Mouse (Mus musculus) lung, embryonic 16.5 days (tissue): Measurements from ENCODE around the gene Ttc39d. TPM values are rescaled to one million over a fixed set of nuclear protein-coding genes. Genes with fewer than 3 reads are reported as not detected.
"Not testable (repeated sequence)": the region's sequence is repeated elsewhere in the genome, so short reads cannot be mapped to it uniquely, and the experiment has no call there.

Experiments used
- ATAC-seq: fragments of 200-750 bp; cut with Nextera tagmentation; 2 replicates; pipeline ENCODE4 v1.8.0; 2017; ENCODE audit warnings: low read depth, mild to moderate bottlenecking, moderate library complexity
- H3K27ac ChIP-seq: fragments of 300-500 bp; sonication (generic); 2 replicates; pipeline ENCODE4 v1.5.1; 2014; ENCODE audit warnings: mild to moderate bottlenecking, control low read depth, low read length
- H3K27me3 ChIP-seq: fragments of 300-500 bp; sonication (generic); 2 replicates; pipeline ENCODE4 v1.6.1; 2014; ENCODE audit warnings: low read depth, low read length, mixed read lengths; ENCODE audit not compliant: control insufficient read depth, insufficient read depth
- H3K36me3 ChIP-seq: fragments of 300-500 bp; sonication (generic); 2 replicates; pipeline ENCODE4 v1.6.1; 2014; ENCODE audit warnings: low read length; ENCODE audit not compliant: control insufficient read depth, insufficient read depth
- H3K4me1 ChIP-seq: fragments of 300-500 bp; sonication (generic); replicated peaks from 2 replicates; pipeline ENCODE4 v1.6.1; 2014; ENCODE audit warnings: low read length, mixed read lengths; ENCODE audit not compliant: control insufficient read depth, insufficient read depth
- H3K4me2 ChIP-seq: fragments of 300-500 bp; sonication (generic); 2 replicates; pipeline ENCODE4 v1.6.1; 2014; ENCODE audit warnings: low read depth, low read length, control low read depth
- H3K4me3 ChIP-seq: fragments of 300-500 bp; sonication (generic); 2 replicates; pipeline ENCODE4 v1.5.1; 2014; ENCODE audit warnings: mild to moderate bottlenecking, low read length, control low read depth
- H3K9ac ChIP-seq: fragments of 300-500 bp; sonication (generic); 2 replicates; pipeline ENCODE4 v1.6.1; 2014; ENCODE audit warnings: low read length, control low read depth
- H3K9me3 ChIP-seq: fragments of 300-500 bp; sonication (generic); 2 replicates; pipeline ENCODE4 v1.6.1; 2016; ENCODE audit warnings: low read length; ENCODE audit not compliant: control insufficient read depth
- WGBS: fragments of 180-500 bp; shearing (Covaris S2); extraction: QIAGEN DNeasy Blood & Tissue Kit; methylation state at CpG from one replicate; pipeline ENCODE4 v1.1.7; 2014; 5-methylcytosine and 5-hydroxymethylcytosine counted together
- polyA plus RNA-seq: library from polyadenylated mRNA; unstranded; fragments of >200 nt; fragmentation: Nextera tagmentation; extraction: Ambion mirVana; gene quantifications from 2 replicates; pipeline ENCODE4 v1.2.1, GENCODE M21; 2015

Ttc39d gene
- polyA plus RNA-seq, 1 experiment from 2014 or later = 0.24 TPM

DNA sequence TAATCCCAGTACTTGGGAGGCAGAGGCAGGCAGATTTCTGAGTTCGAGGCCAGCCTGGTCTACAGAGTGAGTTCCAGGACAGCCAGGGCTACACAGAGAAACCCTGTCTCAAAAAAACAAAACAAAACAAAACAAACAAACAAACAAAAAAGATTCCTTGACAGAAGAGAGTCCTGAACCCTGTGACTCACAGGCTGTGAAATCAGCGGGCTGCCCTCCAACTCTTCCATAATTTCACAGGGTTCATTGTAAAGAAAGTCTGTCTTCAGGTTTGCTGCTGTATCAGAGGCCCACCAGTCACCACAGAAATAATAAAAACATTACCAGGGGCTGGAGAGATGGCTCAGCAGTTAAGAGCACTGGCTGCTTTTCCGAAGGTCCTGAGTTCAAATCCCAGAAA is 28.4 kb upstream of the Ttc39d start:
- H3K27ac ChIP-seq, H3K27me3 ChIP-seq, H3K4me3 ChIP-seq, H3K4me2 ChIP-seq, ATAC-seq, H3K4me1 ChIP-seq, H3K36me3 ChIP-seq, H3K9me3 ChIP-seq, H3K9ac ChIP-seq: not testable (repeated sequence)
- WGBS = 95% methylated on average over 3 of the region's 3 CpGs

DNA sequence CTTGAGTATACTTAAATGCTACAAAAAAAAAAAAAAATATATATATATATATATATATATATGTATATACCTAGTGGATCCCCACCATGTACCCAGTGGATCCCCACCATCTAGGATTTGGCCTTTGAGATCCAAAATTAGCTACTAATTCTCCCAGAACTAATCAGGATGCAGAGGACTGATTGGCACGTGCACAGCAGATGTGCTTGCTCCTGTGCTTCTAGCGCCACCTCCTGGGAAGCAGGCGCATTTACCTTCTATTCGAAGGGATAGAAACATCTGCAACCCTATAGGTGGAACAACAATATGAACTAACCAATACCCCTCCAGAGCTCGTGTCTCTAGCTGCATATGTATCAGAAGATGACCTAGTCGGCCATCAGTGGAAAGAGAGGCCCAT is 27.3 kb upstream of the Ttc39d start:
- WGBS = 2% methylated on average over 6 of the region's 6 CpGs
- H3K27ac ChIP-seq = no peak overlapping the region
- no peak overlapping the region for H3K4me3 ChIP-seq
- no peak overlapping the region for H3K9ac ChIP-seq
- H3K4me1 ChIP-seq = peaks cover 3% of the 10 kb centered on the region; the same call in 1 of the 2 replicates
- H3K27me3 ChIP-seq = no peaks in the 10 kb centered on the region
- H3K36me3 ChIP-seq = no peaks in the 10 kb centered on the region
- no peaks in the 10 kb centered on the region for H3K9me3 ChIP-seq
- peak; percentile 76 for ATAC-seq
- H3K4me2 ChIP-seq = no peak overlapping the region

DNA sequence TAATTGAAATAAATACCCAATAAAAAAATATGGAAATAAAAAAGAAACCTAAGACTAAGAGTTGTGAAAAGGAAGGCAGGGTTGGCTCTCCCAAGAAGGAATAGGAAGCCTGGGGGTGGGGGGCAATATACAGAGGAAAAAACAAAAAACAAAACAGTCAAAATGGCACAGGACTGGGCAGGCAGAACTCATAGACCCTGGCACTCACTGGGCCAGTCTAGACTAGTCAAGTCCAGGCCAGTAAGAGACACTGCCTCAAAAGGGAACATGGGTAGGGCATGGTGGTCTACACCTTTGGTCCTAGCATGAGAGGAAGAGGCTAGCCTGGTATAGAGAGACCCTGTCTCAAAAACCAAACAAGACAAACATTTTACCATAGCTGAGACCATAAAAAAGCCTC is 26.8 kb upstream of the Ttc39d start:
- H3K4me1 ChIP-seq = no peaks in the 10 kb centered on the region
- H3K36me3 ChIP-seq = no peaks in the 10 kb centered on the region
- H3K4me3 ChIP-seq = no peak overlapping the region
- H3K9me3 ChIP-seq = no peaks in the 10 kb centered on the region
- no peak overlapping the region for H3K27ac ChIP-seq
- no peak overlapping the region for H3K4me2 ChIP-seq
- H3K27me3 ChIP-seq = no peaks in the 10 kb centered on the region
- H3K9ac ChIP-seq = no peak overlapping the region
- ATAC-seq = 0 out of 2 replicates have a peak, but pooled peaks have one; percentile 26

DNA sequence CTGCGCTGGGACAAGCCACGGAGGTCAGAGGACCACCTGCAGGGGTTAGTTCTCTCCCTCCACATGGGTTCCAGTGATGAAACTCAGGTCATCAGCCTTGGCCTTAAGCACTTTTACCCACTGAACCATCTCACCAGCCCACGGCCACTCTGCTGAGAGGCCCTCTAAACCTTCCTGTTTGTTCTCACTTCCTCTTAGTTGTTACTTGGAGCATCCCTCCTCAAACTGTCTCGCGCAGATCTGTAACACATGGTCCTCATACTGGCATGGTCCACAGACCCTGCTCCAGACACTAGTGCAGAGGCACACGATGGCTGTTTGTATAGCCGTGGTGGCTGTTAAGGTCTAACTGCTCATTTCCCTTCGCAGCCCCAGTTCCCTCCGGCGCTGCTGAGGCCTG is 23.6 kb upstream of the Ttc39d start:
- Histone ChIP-seq H3K27me3 (no peaks in the 10 kb centered on the region), H3K27ac (no peak overlapping the region), H3K4me1 (no peaks in the 10 kb centered on the region), H3K4me2 (no peak overlapping the region), H3K4me3 (no peak overlapping the region), H3K9ac (no peak overlapping the region), H3K9me3 (no peaks in the 10 kb centered on the region), H3K36me3 (no peaks in the 10 kb centered on the region)
- 81% methylated on average over 10 of the region's 10 CpGs for WGBS
- ATAC-seq = no peak

DNA sequence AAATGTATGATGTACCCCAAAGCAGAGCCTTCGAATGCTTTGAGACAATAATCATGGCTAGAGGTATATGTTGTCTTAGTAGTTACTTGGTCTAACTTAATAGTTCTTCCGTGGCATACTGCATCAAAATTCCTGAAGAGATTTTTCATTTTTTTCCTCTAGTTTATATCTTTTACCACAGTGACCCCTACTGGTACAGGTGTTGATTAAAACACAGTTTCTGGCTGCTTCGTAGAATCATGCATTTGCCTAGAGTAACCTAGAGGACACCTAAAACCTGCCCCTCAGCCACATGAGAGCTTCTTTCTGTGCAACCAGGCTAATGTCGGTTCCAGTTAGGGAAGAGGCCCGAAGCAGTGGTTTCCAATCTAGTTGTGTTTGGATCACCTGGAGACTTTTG is 14.2 kb upstream of the Ttc39d start:
- no peak overlapping the region for H3K27ac ChIP-seq
- H3K4me1 ChIP-seq = no peaks in the 10 kb centered on the region
- no peak for ATAC-seq
- no peak overlapping the region for H3K4me3 ChIP-seq
- peaks cover 14% of the 10 kb centered on the region for H3K36me3 ChIP-seq
- 54% methylated on average over 5 of the region's 5 CpGs for WGBS
- no peak overlapping the region for H3K4me2 ChIP-seq
- H3K9ac ChIP-seq = no peak overlapping the region
- H3K27me3 ChIP-seq = no peaks in the 10 kb centered on the region
- no peaks in the 10 kb centered on the region for H3K9me3 ChIP-seq

- Histone ChIP-seq H3K9me3 (no peaks in the 10 kb centered on the region), H3K4me1 (0 out of 2 replicates have a peak, but pooled peaks cover 3% of the 10 kb centered on the region), H3K36me3 (peaks cover 43% of the 10 kb centered on the region), H3K27me3 (no peaks in the 10 kb centered on the region), H3K9ac (no peak overlapping the region), H3K4me2 (no peak overlapping the region), H3K4me3 (no peak overlapping the region), H3K27ac (no peak overlapping the region)
- WGBS = 95% methylated on average over 3 of the region's 3 CpGs
- ATAC-seq = peak; percentile 15; the same call in 1 of the 2 replicates
Observed at GRCm38 (mm10) chr17:80199160-80199778, 8.0 kb upstream of the Ttc39d start.

DNA sequence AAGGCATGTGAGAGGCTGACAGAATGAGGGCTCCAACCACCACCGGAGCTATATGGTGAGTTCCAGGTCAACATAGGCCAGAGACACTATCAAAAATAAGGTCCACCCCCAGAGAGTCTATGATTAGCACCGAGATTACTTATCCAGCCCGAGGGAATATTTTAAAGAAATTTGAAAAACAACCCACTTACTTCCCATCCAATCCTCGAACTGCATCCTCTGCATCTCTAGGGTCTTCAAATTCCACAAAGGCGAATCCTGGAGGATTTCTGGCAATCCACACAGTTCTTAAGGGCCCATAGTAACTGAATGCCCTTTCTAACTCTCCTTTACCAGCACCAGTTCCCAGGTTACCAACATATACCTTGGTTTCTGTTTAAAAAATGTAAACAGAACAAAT is 1.6 kb upstream of the Ttc39d start:
- Histone ChIP-seq H3K36me3 (peaks cover 31% of the 10 kb centered on the region), H3K4me3 (peak overlapping the region; percentile 65), H3K9ac (peak overlapping the region; percentile 98), H3K4me1 (0 out of 2 replicates have a peak, but pooled peaks cover 8% of the 10 kb centered on the region), H3K9me3 (no peaks in the 10 kb centered on the region), H3K27me3 (no peaks in the 10 kb centered on the region), H3K4me2 (peak overlapping the region; percentile 72), H3K27ac (no peak overlapping the region; the same call in 1 of the 2 replicates)
- ATAC-seq = no peak
- WGBS = 6% methylated on average over 5 of the region's 5 CpGs

- ATAC-seq = peak; percentile 68
- H3K9ac ChIP-seq = peak overlapping the region; percentile 98
- WGBS = under 1% methylated on average over 36 of the region's 36 CpGs
- peaks cover 28% of the 10 kb centered on the region for H3K36me3 ChIP-seq
- 0 out of 2 replicates have a peak, but pooled peaks cover 8% of the 10 kb centered on the region for H3K4me1 ChIP-seq
- no peaks in the 10 kb centered on the region for H3K27me3 ChIP-seq
- peak overlapping the region; percentile 65 for H3K4me3 ChIP-seq
- no peaks in the 10 kb centered on the region for H3K9me3 ChIP-seq
- H3K27ac ChIP-seq = peak overlapping the region; percentile 99
- peak overlapping the region; percentile 72 for H3K4me2 ChIP-seq
Observed at GRCm38 (mm10) chr17:80206301-80206670, 974 bp upstream of the Ttc39d start.

DNA sequence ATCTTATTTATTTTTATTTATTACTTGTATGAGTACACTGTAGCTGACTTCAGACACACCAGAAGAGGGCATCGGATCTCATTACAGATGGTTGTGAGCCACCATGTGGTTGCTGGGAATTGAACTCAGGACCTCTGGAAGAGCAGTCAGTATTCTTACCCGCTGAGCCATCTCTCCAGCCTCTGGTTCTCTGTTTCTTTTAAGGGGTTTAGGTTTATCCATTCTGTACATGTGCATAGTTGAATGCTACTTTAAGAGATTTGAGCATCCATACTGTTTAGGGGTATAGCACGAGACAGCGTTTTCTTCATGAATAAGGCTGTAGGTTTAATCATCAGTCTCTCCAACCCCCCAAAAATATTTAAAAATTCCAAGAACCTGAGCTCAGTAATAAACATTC is 6.7 kb downstream of the Ttc39d start:
- H3K4me2 ChIP-seq, H3K9me3 ChIP-seq, H3K4me3 ChIP-seq, H3K27ac ChIP-seq, H3K27me3 ChIP-seq, ATAC-seq, H3K4me1 ChIP-seq, H3K36me3 ChIP-seq, H3K9ac ChIP-seq: not testable (repeated sequence)
- WGBS = 88% methylated on average over 4 of the region's 4 CpGs

DNA sequence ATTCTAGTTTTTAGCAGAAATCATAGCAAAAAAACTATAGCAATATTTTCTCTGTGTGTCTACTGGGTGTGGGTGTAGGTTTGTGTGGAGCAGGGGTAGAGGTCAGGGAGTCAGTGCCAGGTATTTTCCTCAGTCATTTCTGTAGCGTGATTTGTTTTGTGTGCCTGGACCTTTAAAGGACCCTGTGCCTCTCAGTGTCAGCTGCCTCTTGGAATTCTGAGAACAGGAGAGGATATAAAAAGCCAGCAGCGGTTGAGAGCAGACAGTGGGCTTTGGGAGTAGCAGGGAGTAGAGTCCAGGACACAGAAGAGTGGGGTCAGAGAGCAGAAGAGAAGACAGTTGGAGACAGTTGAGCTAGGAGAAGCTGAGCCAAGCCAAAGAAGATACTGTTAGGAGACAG is 12.9 kb downstream of the Ttc39d start:
- Histone ChIP-seq H3K4me1 (peaks cover 4% of the 10 kb centered on the region; the same call in 1 of the 2 replicates), H3K27ac (no peak overlapping the region), H3K9me3 (no peaks in the 10 kb centered on the region), H3K36me3 (no peaks in the 10 kb centered on the region), H3K4me3 (no peak overlapping the region), H3K4me2 (no peak overlapping the region), H3K9ac (no peak overlapping the region), H3K27me3 (no peaks in the 10 kb centered on the region)
- ATAC-seq = no peak
- WGBS = 70% methylated on average over 2 of the region's 2 CpGs
